Mouse (Mus musculus) spleen, postnatal 0 days (tissue): ENCODE data around the gene Steap1. TPM values are rescaled to one million over a fixed set of nuclear protein-coding genes. Genes with fewer than 3 reads are reported as not detected.

Experiments
- polyA plus RNA-seq: library from polyadenylated mRNA; unstranded; fragments of >200 nt; fragmentation: Nextera tagmentation; extraction: Ambion mirVana; gene quantifications from 2 replicates; pipeline ENCODE4 v1.2.1, GENCODE M21; 2015

Steap1 gene
- polyA plus RNA-seq = 0.71 and 0.79 TPM in 2 replicates

GRCm38 (mm10) chr5:5748866-5749682, at the start of gene Steap1:
TSS of gene Steap1 (minus strand) at chr5:5749326.

GRCm38 (mm10) chr5:5693956-5694653, 55.0 kb downstream of the Steap1 start, which contains the start of gene Steap2:
TSS of gene Steap2 (minus strand) at chr5:5694578.

Other genes starting within 250 kb of the Steap1 start
- 2.6 and 2.8 TPM in 2 replicates for gene Cldn12, start 234.4 kb downstream of the Steap1 start, polyA plus RNA-seq
- 8.9 and 9.1 TPM in 2 replicates for gene Gtpbp10, start 189.8 kb downstream of the Steap1 start, polyA plus RNA-seq
- gene Gm8773, start 175.5 kb downstream of the Steap1 start, polyA plus RNA-seq = 0.25 and 0.33 TPM in 2 replicates
- 0.19 and 0.24 TPM in 2 replicates for gene Cfap69, start 85.1 kb downstream of the Steap1 start, polyA plus RNA-seq
- gene Steap2, start 54.7 kb downstream of the Steap1 start, polyA plus RNA-seq = 0.45 TPM in 2 replicates